Mouse (Mus musculus) liver, postnatal 0 days (tissue): ENCODE measurements around the gene Srsf2.

Source experiments
- CTCF ChIP-seq: sonication (generic); IDR thresholded peaks from 2 replicates; pipeline ENCODE4 v1.5.1; 2016; ENCODE audit warnings: antibody characterized with exemption, low read depth
- EP300 ChIP-seq: IDR thresholded peaks from 2 replicates; pipeline ENCODE4 v1.6.1; 2016; ENCODE audit warnings: antibody characterized with exemption, low read depth, mild to moderate bottlenecking

DNA sequence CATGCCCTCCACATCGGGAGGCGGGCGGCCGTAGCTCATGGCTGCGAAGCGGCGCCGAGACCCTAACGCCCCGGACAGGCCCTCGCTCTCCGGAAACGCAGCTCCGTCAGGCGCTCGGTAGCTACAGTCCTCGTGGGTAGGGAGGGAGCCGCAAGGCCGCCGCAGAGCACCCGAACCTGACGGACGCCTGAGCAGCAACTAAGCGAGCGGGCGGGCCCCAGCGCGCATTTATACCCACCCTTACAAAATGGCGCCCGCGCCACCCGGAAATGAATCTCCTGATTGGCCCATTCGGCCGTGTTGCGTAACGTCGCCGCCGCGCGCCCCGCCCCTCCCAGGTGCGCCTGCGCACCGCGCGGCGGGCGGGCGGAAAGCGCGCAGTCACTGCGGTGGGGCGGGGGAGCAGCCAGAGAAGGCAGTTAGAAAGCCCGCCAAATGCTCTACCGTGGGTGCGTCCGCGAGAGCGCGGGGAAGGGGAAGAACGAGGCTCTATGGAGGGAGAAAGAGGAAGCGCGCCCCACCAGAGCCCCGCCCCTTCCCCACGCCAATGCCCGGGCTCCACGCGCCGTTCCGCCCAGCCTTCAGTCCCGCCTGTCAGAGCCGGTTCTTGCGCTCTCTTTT, at the start of gene Srsf2:
- TF ChIP-seq EP300 (peak; percentile 36), CTCF (no peak)
